Mouse (Mus musculus) CH12.LX (cell line): ENCODE measurements around the gene Map7d1. TPM values are rescaled to one million over a fixed set of nuclear protein-coding genes. Genes with fewer than 3 reads are reported as not detected.

ENCODE experiments used
- DNase-seq: peaks from one replicate; pipeline ENCODE4 v3.0.0-alpha.2; 2013; ENCODE audit errors: extremely low read depth
- H3K27ac ChIP-seq: 2 replicates; pipeline ENCODE4 v1.5.1; 2012; ENCODE audit warnings: low read depth, mild to moderate bottlenecking, control low read depth, moderate library complexity; ENCODE audit not compliant: insufficient read depth
- H3K27me3 ChIP-seq: replicated peaks from 2 replicates; pipeline ENCODE3; 2012; ENCODE audit warnings: inconsistent platforms
- H3K36me3 ChIP-seq, 2 experiments: replicated peaks in 1 of 2; 2 replicates each; pipeline versions ENCODE3 to v1.6.1; 2012; ENCODE audit warnings: inconsistent platforms in 1 of 2, low read length in 1 of 2, mild to moderate bottlenecking in 1 of 2, mixed read lengths in 1 of 2, moderate library complexity in 1 of 2; ENCODE audit not compliant: control insufficient read depth in 1 of 2, insufficient read depth in 1 of 2
- H3K4me1 ChIP-seq, 2 experiments: 2 replicates each; pipeline ENCODE4 v1.6.1; 2012; ENCODE audit warnings: inconsistent platforms in 1 of 2, moderate library complexity in 1 of 2; ENCODE audit not compliant: insufficient read depth in 2 of 2, control insufficient read depth in 1 of 2
- H3K4me2 ChIP-seq: 2 replicates; pipeline ENCODE4 v1.6.1; 2012; ENCODE audit warnings: low read depth, mild to moderate bottlenecking, control low read depth; ENCODE audit not compliant: poor library complexity, insufficient read depth, severe bottlenecking
- H3K4me3 ChIP-seq, 3 experiments: fragments of 150-350 bp in 1 of 3; sonication (generic) in 1 of 3; replicated peaks in 1 of 3; 2 replicates each; pipeline versions ENCODE3 to v1.5.1; 2011 to 2012; ENCODE audit warnings: low read depth in 2 of 3, low read length in 2 of 3, mild to moderate bottlenecking in 2 of 3, moderate library complexity in 2 of 3, control low read depth in 1 of 3, improper control_type of control experiment in 1 of 3, inconsistent platforms in 1 of 3, mixed read lengths in 1 of 3; ENCODE audit not compliant: poor library complexity in 1 of 3
- H3K79me2 ChIP-seq: replicated peaks from 2 replicates; pipeline ENCODE4 v1.6.1; 2012; ENCODE audit warnings: mild to moderate bottlenecking, moderate library complexity; ENCODE audit not compliant: control insufficient read depth, poor library complexity, insufficient read depth, severe bottlenecking; ENCODE audit errors: extremely low read depth
- H3K9ac ChIP-seq: 2 replicates; pipeline ENCODE4 v1.6.1; 2012; ENCODE audit warnings: low read depth, mild to moderate bottlenecking, control low read depth, moderate library complexity; ENCODE audit not compliant: insufficient read depth
- H3K9me3 ChIP-seq: replicated peaks from 2 replicates; pipeline ENCODE3; 2012; ENCODE audit warnings: low read length, inconsistent platforms, mixed read lengths
- CHD2 ChIP-seq: IDR thresholded peaks from 2 replicates; pipeline ENCODE4 v1.6.1; 2011; ENCODE audit warnings: low read length, improper control_type of control experiment
- CTCF ChIP-seq, 2 experiments: IDR thresholded peaks in 1 of 2; conservative IDR thresholded peaks in 1 of 2; 2 replicates each; pipeline ENCODE4 v1.5.1; 2011 to 2012; ENCODE audit warnings: low read depth in 2 of 2, low read length in 2 of 2, improper control_type of control experiment in 1 of 2, inconsistent platforms in 1 of 2, mild to moderate bottlenecking in 1 of 2, moderate library complexity in 1 of 2
- E2F4 ChIP-seq: IDR thresholded peaks from 2 replicates; pipeline ENCODE4 v1.6.1; 2011; ENCODE audit warnings: low read depth, low read length, improper control_type of control experiment; ENCODE audit not compliant: insufficient replicate concordance
- ETS1 ChIP-seq: conservative IDR thresholded peaks from 2 replicates; pipeline ENCODE4 v1.6.1; 2012; ENCODE audit warnings: low read depth, mild to moderate bottlenecking, inconsistent platforms, low read length, improper control_type of control experiment, moderate library complexity
- GABPA ChIP-seq: IDR thresholded peaks from 2 replicates; pipeline ENCODE4 v1.6.1; 2012; ENCODE audit warnings: low read depth, low read length, improper control_type of control experiment, inconsistent platforms; ENCODE audit not compliant: insufficient replicate concordance
- HCFC1 ChIP-seq: IDR thresholded peaks from 2 replicates; pipeline ENCODE4 v1.6.1; 2012; ENCODE audit warnings: low read depth, mild to moderate bottlenecking, inconsistent platforms, low read length, improper control_type of control experiment
- JUND ChIP-seq: conservative IDR thresholded peaks from 2 replicates; pipeline ENCODE4 v1.6.1; 2011; ENCODE audit warnings: low read depth, low read length, improper control_type of control experiment
- MAFK ChIP-seq: IDR thresholded peaks from 2 replicates; pipeline ENCODE4 v1.6.1; 2011; ENCODE audit warnings: low read length, improper control_type of control experiment; ENCODE audit not compliant: insufficient replicate concordance
- MAX ChIP-seq: IDR thresholded peaks from 2 replicates; pipeline ENCODE4 v1.6.1; 2011; ENCODE audit warnings: low read length, improper control_type of control experiment
- MAZ ChIP-seq: IDR thresholded peaks from 2 replicates; pipeline ENCODE4 v1.6.1; 2012; ENCODE audit warnings: low read depth, mild to moderate bottlenecking, inconsistent platforms, low read length, improper control_type of control experiment, moderate library complexity
- MEF2A ChIP-seq: IDR thresholded peaks from 2 replicates; pipeline ENCODE4 v1.6.1; 2014; ENCODE audit warnings: low read depth, mild to moderate bottlenecking, inconsistent platforms, low read length, improper control_type of control experiment, borderline replicate concordance
- MXI1 ChIP-seq: IDR thresholded peaks from 2 replicates; pipeline ENCODE4 v1.6.1; 2011; ENCODE audit warnings: mild to moderate bottlenecking, low read depth, low read length, improper control_type of control experiment
- MYC ChIP-seq: IDR thresholded peaks from 2 replicates; pipeline ENCODE4 v1.6.1; 2011; ENCODE audit warnings: low read depth, mild to moderate bottlenecking, improper control_type of control experiment, low read length
- NELFE ChIP-seq: IDR thresholded peaks from 2 replicates; pipeline ENCODE4 v1.6.1; 2011; ENCODE audit warnings: low read depth, low read length, improper control_type of control experiment
- PAX5 ChIP-seq: IDR thresholded peaks from 2 replicates; pipeline ENCODE4 v1.6.1; 2012; ENCODE audit warnings: low read length, inconsistent platforms, mixed read lengths
- POLR2A ChIP-seq: IDR thresholded peaks from 2 replicates; pipeline ENCODE4 v1.6.1; 2011; ENCODE audit warnings: low read depth, mild to moderate bottlenecking, improper control_type of control experiment, low read length
- RAD21 ChIP-seq: IDR thresholded peaks from 2 replicates; pipeline ENCODE4 v1.6.1; 2011; ENCODE audit warnings: low read depth, mild to moderate bottlenecking, low read length, improper control_type of control experiment, moderate library complexity
- RCOR1 ChIP-seq: conservative IDR thresholded peaks from 2 replicates; pipeline ENCODE4 v1.6.1; 2012; ENCODE audit warnings: low read depth, mild to moderate bottlenecking, inconsistent platforms, low read length, improper control_type of control experiment
- SIN3A ChIP-seq: IDR thresholded peaks from 2 replicates; pipeline ENCODE4 v1.6.1; 2012; ENCODE audit warnings: low read length, improper control_type of control experiment, inconsistent platforms
- UBTF ChIP-seq: IDR thresholded peaks from 2 replicates; pipeline ENCODE4 v1.6.1; 2012; ENCODE audit warnings: low read depth, mild to moderate bottlenecking, inconsistent platforms, low read length, improper control_type of control experiment, moderate library complexity
- USF1 ChIP-seq: IDR thresholded peaks from 2 replicates; pipeline ENCODE4 v1.6.1; 2014; ENCODE audit warnings: low read depth, mild to moderate bottlenecking, inconsistent platforms, low read length, improper control_type of control experiment
- ZC3H11A ChIP-seq: IDR thresholded peaks from 2 replicates; pipeline ENCODE4 v1.6.1; 2012; ENCODE audit warnings: low read depth, mild to moderate bottlenecking, inconsistent platforms, low read length, improper control_type of control experiment
- ZKSCAN1 ChIP-seq: IDR thresholded peaks from 2 replicates; pipeline ENCODE4 v1.6.1; 2012; ENCODE audit warnings: low read depth, inconsistent platforms, low read length, improper control_type of control experiment, borderline replicate concordance
- ZNF384 ChIP-seq: IDR thresholded peaks from 2 replicates; pipeline ENCODE4 v1.6.1; 2012; ENCODE audit warnings: low read depth, low read length, improper control_type of control experiment, inconsistent platforms
- dilution Hi-C: fragments of 300-500 bp; cut with MboI; formaldehyde crosslinking; loops from 2 replicates; pipeline ENCODE4 v1.14.3; 2020; ENCODE audit warnings: low sequenced_read_pairs; ENCODE audit not compliant: extremely low pct_unique_long_range_greater_than_20kb, extremely low pct_ligation_motif_present
- in situ Hi-C: fragments of 300-500 bp; cut with MboI; formaldehyde crosslinking; loops from 3 replicates; pipeline ENCODE4 v1.14.3; 2019; ENCODE audit warnings: low sequenced_read_pairs, low pct_ligation_motif_present, low pct_unique_long_range_greater_than_20kb, mixed read lengths
- polyA plus RNA-seq: library from polyadenylated mRNA; unstranded; fragments of >175 nt; gene quantifications from 2 replicates; pipeline ENCODE4 v1.2.1, GENCODE M21; 2012; ENCODE audit warnings: low read depth; ENCODE audit not compliant: insufficient read length
- total RNA-seq, 2 experiments: library from RNA; depleted of rRNA; stranded (reverse); fragments of 300-350 nt in 1 of 2; fragments of >200 nt in 1 of 2; gene quantifications; 2 replicates each; pipeline ENCODE4 v1.2.3; 2012 to 2014

Gene Map7d1
- total and polyA plus RNA-seq, 3 experiments = 12.5 to 62.2 (median 17.9) TPM

DNA sequence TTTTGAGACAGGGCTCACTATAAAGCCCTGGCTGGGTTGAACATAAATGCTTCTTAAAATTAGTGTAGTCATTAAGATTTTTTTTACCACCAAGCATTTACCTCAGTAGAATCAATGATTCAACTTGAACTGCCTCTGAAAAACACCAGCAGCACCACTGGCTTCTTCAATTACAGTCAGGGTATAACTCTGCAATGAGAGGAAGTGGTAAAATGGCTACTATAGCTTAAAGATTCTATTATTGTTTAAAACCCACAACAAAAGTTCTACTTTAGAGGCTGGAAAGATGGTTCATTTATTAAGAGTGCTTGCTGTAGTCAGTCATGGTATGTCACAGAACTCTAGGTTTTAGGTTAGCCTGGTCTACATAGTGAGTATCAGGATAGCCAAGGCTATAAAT lies 61.9 kb downstream of the Map7d1 start:
- H3K4me2 ChIP-seq = no peak overlapping the region
- no peak overlapping the region for H3K4me3 ChIP-seq
- in situ Hi-C loops = no loop called here
- no peak for TF ChIP-seq PAX5
- no peak for TF ChIP-seq CHD2
- TF ChIP-seq CTCF (conservative IDR thresholded peaks at IDR 0.05 in 1 of 2, IDR thresholded peaks at IDR 0.05 in 1 of 2; ENCODE audit: low read depth in 2 of 2, low read length in 2 of 2) = no peak
- TF ChIP-seq GABPA = no peak
- no peak for TF ChIP-seq RAD21
- TF ChIP-seq ZKSCAN1 = no peak
- TF ChIP-seq ZC3H11A = no peak
- TF ChIP-seq NELFE = no peak
- TF ChIP-seq POLR2A = no peak
- no peak for TF ChIP-seq JUND
- TF ChIP-seq ETS1 = no peak
- no peak for TF ChIP-seq MEF2A
- TF ChIP-seq MAFK = no peak
- TF ChIP-seq MXI1 = no peak
- no peak for TF ChIP-seq RCOR1
- no peak for TF ChIP-seq MAZ
- no peak for TF ChIP-seq HCFC1
- no peak for TF ChIP-seq MAX
- TF ChIP-seq E2F4 = no peak
- no peak for TF ChIP-seq MYC
- TF ChIP-seq, all 38 proteins: peak for 0
- H3K4me1 ChIP-seq = peaks cover 0 to 38% of the 10 kb centered on the region in 2 experiments; a peak in 3 of 4 replicates
- no peak overlapping the region for H3K9ac ChIP-seq
- no peak overlapping the region for H3K27ac ChIP-seq
- dilution Hi-C loops = no loop called here
- H3K27me3 ChIP-seq = no peaks in the 10 kb centered on the region
- peaks cover 99% of the 10 kb centered on the region for H3K79me2 ChIP-seq
- H3K9me3 ChIP-seq = no peaks in the 10 kb centered on the region
- H3K36me3 ChIP-seq = peaks cover 35 to 75% of the 10 kb centered on the region in 2 experiments
- DNase-seq = no peak

DNA sequence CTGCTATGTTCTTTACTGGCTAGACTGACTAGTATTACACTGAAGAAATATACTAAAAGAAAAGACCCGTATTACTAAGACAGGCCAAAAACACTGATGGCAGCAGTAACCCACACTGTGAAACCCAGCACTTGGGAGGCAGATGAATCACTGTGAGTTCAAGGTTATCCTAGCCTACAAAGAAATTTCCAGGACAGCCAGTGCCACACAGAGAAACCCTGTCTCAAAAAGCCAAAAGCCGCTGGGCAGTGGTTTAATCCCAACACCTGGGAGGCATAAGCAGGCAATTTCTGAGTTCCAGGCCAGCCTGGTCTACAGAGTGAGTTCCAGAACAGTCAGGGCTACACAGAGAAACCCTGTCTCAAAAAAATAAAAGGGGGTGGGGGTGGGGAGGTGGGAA lies 65.5 kb downstream of the Map7d1 start:
- dilution Hi-C loops (no loop called here), in situ Hi-C loops (no loop called here)
- no peak for DNase-seq
- peaks cover 0 to 23% of the 10 kb centered on the region in 2 experiments; a peak in 2 of 4 replicates for H3K4me1 ChIP-seq
- no peak overlapping the region for H3K27ac ChIP-seq
- H3K36me3 ChIP-seq = peaks cover 43 to 88% of the 10 kb centered on the region in 2 experiments
- no peaks in the 10 kb centered on the region for H3K27me3 ChIP-seq
- no peak overlapping the region for H3K4me3 ChIP-seq
- no peak overlapping the region for H3K9ac ChIP-seq
- no peak for TF ChIP-seq RAD21
- no peak for TF ChIP-seq POLR2A
- no peak for TF ChIP-seq SIN3A
- TF ChIP-seq UBTF = no peak
- no peak for TF ChIP-seq CHD2
- TF ChIP-seq MAFK = no peak
- no peak for TF ChIP-seq MXI1
- no peak for TF ChIP-seq MAZ
- no peak for TF ChIP-seq ETS1
- no peak for TF ChIP-seq ZNF384
- no peak for TF ChIP-seq USF1
- no peak for TF ChIP-seq JUND
- TF ChIP-seq MAX = no peak
- no peak for TF ChIP-seq GABPA
- H3K4me2 ChIP-seq = no peak overlapping the region
- no peaks in the 10 kb centered on the region for H3K9me3 ChIP-seq
- H3K79me2 ChIP-seq = peaks cover 95% of the 10 kb centered on the region
